Mouse (Mus musculus) embryonic facial prominence, embryonic 10.5 days (tissue): ENCODE data around the gene Gm12355. TPM values are rescaled to one million over a fixed set of nuclear protein-coding genes. Genes with fewer than 3 reads are reported as not detected.
A peak's percentile ranks its signal among the peaks of the same experiment; 100 is the strongest.

ENCODE experiments used
- DNase-seq: peaks from one replicate; pipeline ENCODE4 v3.0.0-alpha.2; 2017; ENCODE audit warnings: low spot score
- H3K27ac ChIP-seq: fragments of 300-500 bp; sonication (generic); replicated peaks from 2 replicates; pipeline ENCODE4 v1.5.1; 2016; ENCODE audit warnings: mild to moderate bottlenecking
- H3K27me3 ChIP-seq: fragments of 300-500 bp; sonication (generic); replicated peaks from 2 replicates; pipeline ENCODE4 v1.6.1; 2016; ENCODE audit warnings: low read depth, mild to moderate bottlenecking; ENCODE audit not compliant: poor library complexity, severe bottlenecking
- H3K36me3 ChIP-seq: fragments of 300-500 bp; sonication (generic); replicated peaks from 2 replicates; pipeline ENCODE4 v1.6.1; 2016; ENCODE audit warnings: mild to moderate bottlenecking, moderate library complexity
- H3K4me1 ChIP-seq: fragments of 300-500 bp; sonication (generic); 2 replicates; pipeline ENCODE4 v1.6.1; 2016
- H3K4me3 ChIP-seq: fragments of 300-500 bp; sonication (generic); 2 replicates; pipeline ENCODE4 v1.5.1; 2016; ENCODE audit warnings: mild to moderate bottlenecking, moderate library complexity
- H3K9me3 ChIP-seq: fragments of 300-500 bp; sonication (generic); 2 replicates; pipeline ENCODE4 v1.6.1; 2016; ENCODE audit warnings: mild to moderate bottlenecking
- WGBS: fragments of 180-500 bp; shearing (Covaris S2); methylation state at CpG from one replicate; pipeline ENCODE4 v1.1.7; 2016; 5-methylcytosine and 5-hydroxymethylcytosine counted together
- polyA plus RNA-seq: library from polyadenylated mRNA; unstranded; fragments of >200 nt; fragmentation: Nextera tagmentation; extraction: Ambion mirVana; gene quantifications from 2 replicates; pipeline ENCODE4 v1.2.1, GENCODE M21; 2016

The Gm12355 gene
- polyA plus RNA-seq, 1 experiment from 2014 or later: 1.3 TPM

DNA sequence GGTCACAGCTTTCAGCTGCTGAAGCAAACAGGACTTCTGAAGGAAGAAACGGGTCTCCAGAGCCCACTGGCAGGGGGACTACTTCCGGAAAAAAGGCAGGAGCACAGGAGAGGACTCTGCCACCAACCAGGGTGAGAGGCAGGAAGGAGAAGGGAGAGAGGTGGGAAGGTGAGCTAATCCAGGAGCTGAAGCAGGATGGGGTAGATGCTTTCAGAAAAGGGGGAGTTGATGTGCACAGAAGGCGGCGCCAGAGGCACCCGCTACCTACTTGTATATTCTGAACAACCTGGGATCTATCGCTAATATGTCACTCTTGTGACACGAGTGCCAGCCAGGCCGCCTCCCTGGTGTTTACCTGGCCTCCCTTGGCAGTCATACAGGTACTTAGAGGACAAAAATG, 27.5 kb downstream of the Gm12355 start, which contains the start of gene Lrrc3c:
TSS of gene Lrrc3c (plus strand) at position 301 of the 400 bp plus-strand sequence.
- H3K9me3 ChIP-seq: no peaks in the 10 kb centered on the region
- 81% methylated on average over 8 of the region's 8 CpGs for WGBS
- no peak for DNase-seq
- no peaks in the 10 kb centered on the region for H3K36me3 ChIP-seq
- H3K4me3 ChIP-seq: no peak within 1 kb of the TSS
- peaks cover 17% of the 10 kb centered on the region for H3K4me1 ChIP-seq
- no peak within 1 kb of the TSS for H3K27ac ChIP-seq
- H3K27me3 ChIP-seq: peaks cover 47% of the 10 kb centered on the region

DNA sequence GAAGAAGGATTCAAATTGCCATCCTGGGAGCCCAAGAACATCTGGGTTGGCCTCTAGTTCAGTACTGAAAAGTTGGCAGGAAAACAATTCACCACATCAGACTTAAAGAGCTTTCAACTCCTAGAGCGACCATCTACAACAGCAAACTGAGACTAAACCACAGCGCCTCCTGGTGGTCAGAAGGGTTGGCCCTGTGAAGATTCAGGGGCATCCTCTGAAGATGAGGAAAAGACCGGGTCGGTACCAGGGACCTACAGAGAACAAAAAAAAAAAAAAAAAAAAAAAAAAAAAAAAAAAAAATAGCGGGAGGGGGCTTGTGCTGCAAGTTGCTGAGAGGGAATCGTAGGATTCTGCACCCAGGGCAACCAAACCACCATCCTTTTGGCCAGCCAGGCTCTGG, 28.1 kb downstream of the Gm12355 start:
- peak; percentile 73 for DNase-seq
- H3K27me3 ChIP-seq: peaks cover 47% of the 10 kb centered on the region
- no peak overlapping the region for H3K27ac ChIP-seq
- H3K4me1 ChIP-seq: peaks cover 14% of the 10 kb centered on the region
- no peaks in the 10 kb centered on the region for H3K9me3 ChIP-seq
- H3K36me3 ChIP-seq: no peaks in the 10 kb centered on the region
- 40% methylated on average over 6 of the region's 6 CpGs for WGBS
- H3K4me3 ChIP-seq: no peak overlapping the region

GRCm38 (mm10) chr11:98595955-98596354, 29.5 kb downstream of the Gm12355 start:
- no peak overlapping the region for H3K4me3 ChIP-seq
- H3K27me3 ChIP-seq: peaks cover 33% of the 10 kb centered on the region
- WGBS: 89% methylated on average over 3 of the region's 3 CpGs
- no peaks in the 10 kb centered on the region for H3K9me3 ChIP-seq
- no peak overlapping the region for H3K27ac ChIP-seq
- 0 out of 2 replicates have a peak, but pooled peaks cover 6% of the 10 kb centered on the region for H3K4me1 ChIP-seq
- no peaks in the 10 kb centered on the region for H3K36me3 ChIP-seq
- DNase-seq: no peak

DNA sequence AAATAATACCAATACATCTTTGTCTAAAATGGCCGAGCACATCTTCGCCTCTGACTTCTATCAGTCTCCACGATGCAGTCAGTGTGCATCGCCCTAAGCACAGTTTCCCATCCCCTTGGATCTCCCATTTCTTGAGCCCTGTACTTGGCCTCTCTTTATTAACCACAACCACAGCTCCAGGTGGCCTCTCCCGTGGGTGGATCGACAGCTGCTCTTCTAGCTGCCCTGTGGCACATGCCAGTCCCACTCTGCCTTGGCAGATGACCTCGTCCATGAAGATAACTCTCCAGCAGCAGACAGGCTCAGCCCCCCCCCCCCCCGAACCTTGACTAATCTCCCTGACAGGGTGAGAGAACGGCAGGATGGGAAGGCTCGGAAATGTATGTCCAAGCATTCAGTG, 30.0 kb downstream of the Gm12355 start:
- WGBS: 82% methylated on average over 10 of the region's 10 CpGs
- H3K4me3 ChIP-seq: no peak overlapping the region
- DNase-seq: no peak
- H3K27me3 ChIP-seq: peaks cover 28% of the 10 kb centered on the region
- 0 out of 2 replicates have a peak, but pooled peaks cover 6% of the 10 kb centered on the region for H3K4me1 ChIP-seq
- no peaks in the 10 kb centered on the region for H3K9me3 ChIP-seq
- H3K36me3 ChIP-seq: no peaks in the 10 kb centered on the region
- no peak overlapping the region for H3K27ac ChIP-seq

- Histone ChIP-seq H3K4me1 (0 out of 2 replicates have a peak, but pooled peaks cover 6% of the 10 kb centered on the region), H3K27ac (no peak overlapping the region), H3K36me3 (no peaks in the 10 kb centered on the region), H3K9me3 (no peaks in the 10 kb centered on the region), H3K27me3 (peaks cover 24% of the 10 kb centered on the region), H3K4me3 (no peak overlapping the region)
- WGBS: 73% methylated on average over 6 of the region's 6 CpGs
- DNase-seq: no peak
These were observed 30.4 kb downstream of the Gm12355 start for GRCm38 (mm10) chr11:98595021-98595420.

- Histone ChIP-seq H3K4me3 (no peak overlapping the region), H3K27me3 (no peaks in the 10 kb centered on the region; the same call in 1 of the 2 replicates), H3K9me3 (no peaks in the 10 kb centered on the region), H3K4me1 (peaks cover 31% of the 10 kb centered on the region), H3K27ac (no peak overlapping the region), H3K36me3 (no peaks in the 10 kb centered on the region)
- 79% methylated on average over 19 of the region's 19 CpGs for WGBS
- DNase-seq: no peak
These were observed 34.7 kb downstream of the Gm12355 start for GRCm38 (mm10) chr11:98590548-98591445.

- Histone ChIP-seq H3K9me3 (no peaks in the 10 kb centered on the region), H3K36me3 (no peaks in the 10 kb centered on the region; the same call in 1 of the 2 replicates), H3K27ac (no peak overlapping the region), H3K4me3 (no peak overlapping the region), H3K4me1 (peaks cover 45% of the 10 kb centered on the region), H3K27me3 (no peaks in the 10 kb centered on the region; the same call in 1 of the 2 replicates)
- WGBS: 83% methylated on average over 8 of the region's 8 CpGs
- DNase-seq: no peak
These were observed 36.2 kb downstream of the Gm12355 start for GRCm38 (mm10) chr11:98589306-98589705.

DNA sequence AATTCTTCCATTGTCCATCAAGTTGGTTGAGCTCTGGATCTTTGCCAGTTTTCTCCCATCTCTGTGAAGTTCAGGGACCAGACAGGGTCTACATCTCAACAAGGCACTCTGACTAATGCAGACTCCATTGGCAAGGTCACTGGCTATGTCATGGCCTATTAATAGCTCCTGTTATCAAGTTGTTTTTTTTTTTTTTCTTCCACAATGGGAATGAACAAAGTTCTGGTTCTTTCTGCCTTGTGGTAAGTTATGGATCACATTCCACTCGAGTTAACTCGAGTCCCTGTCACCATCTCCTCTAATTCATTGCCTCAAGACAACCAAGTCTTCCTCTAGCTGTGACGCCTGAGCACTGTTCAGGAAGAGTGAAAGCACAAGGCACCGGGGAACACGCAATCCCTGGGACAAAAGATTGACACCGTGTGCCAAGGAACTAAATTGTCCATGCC, 36.6 kb downstream of the Gm12355 start:
- peaks cover 45% of the 10 kb centered on the region for H3K4me1 ChIP-seq

GRCm38 (mm10) chr11:98587684-98588546, 37.5 kb downstream of the Gm12355 start:
- peak overlapping the region; percentile 86 for H3K27ac ChIP-seq
- peaks cover 12% of the 10 kb centered on the region for H3K36me3 ChIP-seq
- no peaks in the 10 kb centered on the region; the same call in 1 of the 2 replicates for H3K27me3 ChIP-seq
- DNase-seq: peak; percentile 77
- 6% methylated on average over 20 of the region's 20 CpGs for WGBS
- no peaks in the 10 kb centered on the region for H3K9me3 ChIP-seq
- peak overlapping the region; percentile 93 for H3K4me3 ChIP-seq
- peaks cover 45% of the 10 kb centered on the region for H3K4me1 ChIP-seq

More for the DNA sequence above, 36.6 kb downstream of the Gm12355 start:
- Histone ChIP-seq H3K27ac (0 out of 2 replicates have a peak overlapping the region, but pooled peaks have one; percentile 86), H3K9me3 (no peaks in the 10 kb centered on the region), H3K27me3 (no peaks in the 10 kb centered on the region; the same call in 1 of the 2 replicates), H3K36me3 (peaks cover 3% of the 10 kb centered on the region), H3K4me3 (peak overlapping the region; percentile 93; the same call in 1 of the 2 replicates)
- WGBS: 59% methylated on average over 6 of the region's 6 CpGs
- DNase-seq: no peak

DNA sequence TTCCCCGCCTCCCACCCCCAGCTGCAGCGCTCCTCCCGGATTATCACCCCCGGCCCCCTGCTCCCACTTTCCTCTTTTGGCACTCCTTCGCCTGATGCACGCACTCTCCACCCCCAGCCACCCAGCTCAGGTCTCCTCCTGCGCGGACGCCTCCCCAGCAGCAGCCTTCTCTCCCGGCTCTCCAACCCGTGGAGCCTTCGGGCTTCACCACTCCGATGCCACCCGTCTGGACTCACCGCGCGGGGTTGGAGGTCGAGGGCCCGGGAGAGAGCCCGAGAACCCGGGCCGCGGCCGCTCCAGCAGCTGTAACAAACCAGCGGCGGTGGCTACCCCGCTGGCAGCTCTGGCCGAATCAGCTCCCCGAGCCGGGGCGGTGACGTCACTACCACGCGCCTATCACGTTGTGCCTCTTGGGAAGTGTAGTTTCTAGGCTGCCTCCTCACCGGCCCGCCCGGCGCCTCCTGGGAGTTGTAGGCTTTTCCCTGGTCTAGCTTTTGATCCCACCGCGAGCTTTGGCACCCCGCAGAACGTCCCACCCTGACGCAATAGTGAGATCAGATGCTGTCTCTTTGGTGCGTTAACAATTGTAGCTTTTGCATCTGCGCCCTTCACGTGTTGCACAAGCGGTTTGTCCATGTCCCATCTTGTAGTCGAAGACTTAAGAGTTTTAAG, 38.4 kb downstream of the Gm12355 start, which contains the start of gene Ormdl3:
TSS of gene Ormdl3 (minus strand) at position 477 of the 672 bp plus-strand sequence.
- peak within 1 kb of the TSS; percentile 93 for H3K4me3 ChIP-seq
- WGBS: under 1% methylated on average over 49 of the region's 49 CpGs

DNA sequence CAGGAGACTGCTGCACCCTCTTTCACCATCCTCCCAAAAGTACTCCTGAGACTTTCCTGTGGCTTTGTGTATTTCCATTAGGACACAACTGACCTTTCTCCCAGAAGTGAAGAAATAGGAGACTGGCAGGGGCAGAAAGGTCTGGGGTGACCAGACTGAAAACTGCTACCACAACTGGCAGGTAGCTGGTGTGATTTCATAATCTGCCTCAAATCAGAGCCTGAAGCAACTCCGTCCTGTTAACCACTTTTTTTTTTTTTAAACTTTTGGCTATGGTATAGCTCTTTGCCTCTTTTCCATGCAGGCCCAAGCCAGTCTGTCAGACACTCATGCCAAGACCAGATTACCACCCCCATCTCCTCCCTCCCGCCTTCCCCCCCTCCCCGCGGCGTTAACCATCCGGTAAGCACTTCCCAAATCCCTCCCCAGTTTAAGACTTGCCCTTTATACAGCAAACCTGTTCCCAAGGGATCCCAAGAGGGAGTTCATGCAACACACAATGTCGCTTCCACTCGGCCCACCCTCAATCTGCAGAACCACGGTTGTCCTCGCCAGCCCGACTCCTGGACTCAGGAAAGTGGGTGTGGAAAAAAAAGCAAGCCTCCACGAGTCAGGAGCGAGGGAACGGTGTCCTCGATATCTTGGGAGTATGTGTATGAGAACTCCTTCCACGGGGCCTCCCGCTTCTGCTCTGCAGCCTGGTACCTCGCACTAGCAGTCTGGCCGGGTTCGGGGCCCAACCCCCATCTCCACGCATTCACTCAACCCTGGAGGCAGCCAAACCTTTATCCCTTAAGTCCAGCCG, 39.2 kb downstream of the Gm12355 start:
- Histone ChIP-seq H3K27ac (peak overlapping the region; percentile 86), H3K36me3 (peaks cover 29% of the 10 kb centered on the region), H3K27me3 (no peaks in the 10 kb centered on the region), H3K9me3 (no peaks in the 10 kb centered on the region), H3K4me1 (peaks cover 45% of the 10 kb centered on the region), H3K4me3 (peak overlapping the region; percentile 93)
- no peak for DNase-seq
- 1% methylated on average over 22 of the region's 22 CpGs for WGBS

More for the DNA sequence above, 38.4 kb downstream of the Gm12355 start, which contains the start of gene Ormdl3:
- no peaks in the 10 kb centered on the region for H3K9me3 ChIP-seq
- H3K27ac ChIP-seq: peak within 1 kb of the TSS; percentile 86
- peaks cover 21% of the 10 kb centered on the region for H3K36me3 ChIP-seq
- H3K4me1 ChIP-seq: peaks cover 45% of the 10 kb centered on the region
- H3K27me3 ChIP-seq: no peaks in the 10 kb centered on the region
- peak; percentile 100 for DNase-seq
